Mouse (Mus musculus) olfactory bulb, adult 2 months (tissue): ENCODE data around the gene Srcin1. TPM values are rescaled to one million over a fixed set of nuclear protein-coding genes. Genes with fewer than 3 reads are reported as not detected.

Experiments
- H3K27ac ChIP-seq: fragments of 200-500 bp; 2 replicates; pipeline ENCODE4 v1.5.1; 2012; ENCODE audit warnings: low read depth, low read length; ENCODE audit not compliant: insufficient read depth
- H3K4me1 ChIP-seq: fragments of 200-500 bp; 2 replicates; pipeline ENCODE4 v1.6.1; 2012; ENCODE audit warnings: low read length; ENCODE audit not compliant: control insufficient read depth, insufficient read depth
- H3K4me3 ChIP-seq: fragments of 200-500 bp; 2 replicates; pipeline ENCODE4 v1.5.1; 2012; ENCODE audit warnings: mild to moderate bottlenecking, low read depth, low read length, moderate library complexity; ENCODE audit not compliant: insufficient read depth
- CTCF ChIP-seq: fragments of 200-500 bp; IDR thresholded peaks from 2 replicates; pipeline ENCODE4 v1.5.1; 2012; ENCODE audit warnings: low read depth, mild to moderate bottlenecking, low read length, moderate library complexity; ENCODE audit not compliant: insufficient read depth
- POLR2A ChIP-seq: fragments of 200-500 bp; IDR thresholded peaks from 2 replicates; pipeline ENCODE4 v1.6.1; 2012; ENCODE audit warnings: mild to moderate bottlenecking, low read depth, low read length, moderate library complexity; ENCODE audit not compliant: insufficient read depth
- WGBS: fragments of 180-500 bp; shearing (Covaris S2); methylation state at CpG from one replicate; pipeline ENCODE4 v1.1.7; 2018; 5-methylcytosine and 5-hydroxymethylcytosine counted together
- polyA plus RNA-seq: library from polyadenylated mRNA; stranded (reverse); fragments of >200 nt; gene quantifications from 2 replicates; pipeline ENCODE4 v1.2.4, GENCODE M21; 2012; ENCODE audit warnings: low replicate concordance; ENCODE audit not compliant: missing spikeins, insufficient read depth, insufficient read length

Srcin1 gene
- polyA plus RNA-seq, 1 experiment = not detected

- TF ChIP-seq POLR2A (no peak), CTCF (no peak)
- 62% methylated on average over 5 of the region's 5 CpGs for WGBS
- Histone ChIP-seq H3K27ac (no peak overlapping the region), H3K4me1 (peaks cover 51% of the 10 kb centered on the region), H3K4me3 (no peak overlapping the region)
These were observed 36.4 kb downstream of the Srcin1 start for GRCm38 (mm10) chr11:97539622-97540021.

GRCm38 (mm10) chr11:97537580-97538089 is 38.4 kb downstream of the Srcin1 start:
- peak overlapping the region; percentile 29; the same call in 1 of the 2 replicates for H3K4me3 ChIP-seq

GRCm38 (mm10) chr11:97536835-97537579 is 39.0 kb downstream of the Srcin1 start:
- Histone ChIP-seq H3K4me1 (peaks cover 45% of the 10 kb centered on the region), H3K27ac (peak overlapping the region; percentile 17; the same call in 1 of the 2 replicates), H3K4me3 (peak overlapping the region; percentile 29)
- 16% methylated on average over 36 of the region's 36 CpGs for WGBS
- TF ChIP-seq CTCF (no peak), POLR2A (no peak)

More at GRCm38 (mm10) chr11:97537580-97538089, 38.4 kb downstream of the Srcin1 start:
- Histone ChIP-seq H3K4me1 (peaks cover 44% of the 10 kb centered on the region), H3K27ac (0 out of 2 replicates have a peak overlapping the region, but pooled peaks have one; percentile 8)
- WGBS = 24% methylated on average over 12 of the region's 12 CpGs
- TF ChIP-seq POLR2A (no peak), CTCF (no peak)

GRCm38 (mm10) chr11:97536083-97536747 is 39.8 kb downstream of the Srcin1 start:
- no peak for TF ChIP-seq POLR2A
- TF ChIP-seq CTCF = no peak
- Histone ChIP-seq H3K27ac (0 out of 2 replicates have a peak overlapping the region, but pooled peaks have one; percentile 17), H3K4me1 (peaks cover 52% of the 10 kb centered on the region), H3K4me3 (no peak overlapping the region)
- 65% methylated on average over 35 of the region's 35 CpGs for WGBS

- 77% methylated on average over 5 of the region's 5 CpGs for WGBS
- no peak for TF ChIP-seq CTCF
- TF ChIP-seq POLR2A = no peak
- H3K4me1 ChIP-seq = peaks cover 52% of the 10 kb centered on the region
- H3K4me3 ChIP-seq = no peak overlapping the region
- H3K27ac ChIP-seq = no peak overlapping the region
These were observed 40.3 kb downstream of the Srcin1 start for GRCm38 (mm10) chr11:97535660-97536059.

GRCm38 (mm10) chr11:97535308-97535630 is 40.7 kb downstream of the Srcin1 start:
- 63% methylated on average over 5 of the region's 5 CpGs for WGBS
- Histone ChIP-seq H3K4me1 (peaks cover 50% of the 10 kb centered on the region), H3K27ac (no peak overlapping the region), H3K4me3 (no peak overlapping the region)
- TF ChIP-seq CTCF (no peak), POLR2A (no peak)

- no peak overlapping the region for H3K4me3 ChIP-seq
- TF ChIP-seq POLR2A = no peak
- TF ChIP-seq CTCF = no peak
- H3K4me1 ChIP-seq = peaks cover 49% of the 10 kb centered on the region
- no peak overlapping the region for H3K27ac ChIP-seq
- 63% methylated on average over 95 of the region's 95 CpGs for WGBS
These were observed 41.3 kb downstream of the Srcin1 start for GRCm38 (mm10) chr11:97534442-97535307.

GRCm38 (mm10) chr11:97533653-97534052 is 42.3 kb downstream of the Srcin1 start:
- TF ChIP-seq POLR2A (no peak), CTCF (no peak)
- Histone ChIP-seq H3K27ac (no peak overlapping the region), H3K4me3 (no peak overlapping the region), H3K4me1 (peaks cover 46% of the 10 kb centered on the region)
- WGBS = 78% methylated on average over 7 of the region's 7 CpGs
